12 mouse cellular contexts compared by ENCODE assay signal in the genomic region with DNA sequence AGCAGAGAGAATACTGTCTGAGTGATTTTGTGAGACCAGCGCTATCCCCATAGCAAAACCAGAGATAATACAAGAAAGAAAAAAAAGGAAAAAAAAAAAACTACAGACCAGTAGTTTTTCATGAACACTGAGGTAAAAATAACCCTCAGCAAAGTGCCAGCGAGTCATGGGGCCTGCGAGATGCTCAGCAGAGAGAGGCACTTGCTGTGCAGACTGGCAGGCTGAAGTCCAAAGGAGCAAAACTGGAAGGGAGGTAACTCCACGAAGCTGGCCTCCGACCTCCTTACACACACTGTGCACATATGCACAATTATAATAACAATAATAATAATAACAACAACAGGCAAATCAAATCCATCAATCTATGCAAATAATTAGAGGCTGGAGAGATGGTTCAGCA. TPM values are rescaled to one million over a fixed set of nuclear protein-coding genes. Genes with fewer than 3 reads are reported as not detected.
DNase-seq lines count a peak whose midpoint lies in the region; ATAC-seq and TF ChIP-seq lines count a peak whose summit lies in the region.
"Had no signal": no experiment of that assay in that cellular context is flagged by ENCODE, and none has a peak within 500 bp of the region (broad histone marks: within the 10 kb centered on the region; RNA-seq: fewer than 3 reads in every experiment).

No protein-coding gene starts in this region.

- peak; percentile 45 for DNase-seq in gastrocnemius, postnatal 25 days
- no peak for DNase-seq in gastrocnemius, adult 8-10 months (ENCODE audit: low spot score in 2 of 2)
- peak; percentile 21 to 48 for DNase-seq in left cerebral cortex, postnatal 14 days (ENCODE audit: low spot score in 2 of 2)
- no peak for DNase-seq in left cerebral cortex, adult 11 months (ENCODE audit: low spot score)
- no peak for DNase-seq in hindbrain, embryonic 14.5 days (ENCODE audit: low spot score)
- no peak for DNase-seq in frontal cortex, postnatal 10 days (ENCODE audit: low spot score in 2 of 2)
- DNase-seq: liver, postnatal 0 days; thymus, adult 2 months had no signal

- no peaks in the 10 kb centered on the region for H3K9me3 ChIP-seq in intestine, postnatal 0 days (ENCODE audit: control insufficient read depth)
- H3K9me3 ChIP-seq in hindbrain, embryonic 14.5 days (ENCODE audit: control insufficient read depth, low read length) = no peaks in the 10 kb centered on the region
- H3K9me3 ChIP-seq: limb, embryonic 13.5 days; neural tube, embryonic 13.5 days had no signal

- H3K27me3 ChIP-seq in intestine, postnatal 0 days (replicated peaks; ENCODE audit: control insufficient read depth, insufficient read depth, low read length) = no peaks in the 10 kb centered on the region
- H3K27me3 ChIP-seq in hindbrain, embryonic 14.5 days (ENCODE audit: control insufficient read depth, insufficient read depth, low read length) = no peaks in the 10 kb centered on the region
- H3K27me3 ChIP-seq: limb, embryonic 13.5 days; neural tube, embryonic 13.5 days had no signal

- H3K9ac ChIP-seq in intestine, postnatal 0 days (ENCODE audit: low read depth, low read length) = no peak overlapping the region
- H3K9ac ChIP-seq in hindbrain, embryonic 14.5 days = no peak overlapping the region
- H3K9ac ChIP-seq: limb, embryonic 13.5 days; liver, postnatal 0 days; neural tube, embryonic 13.5 days had no signal

- 52% methylated on average over 5 of the region's 5 CpGs for WGBS in intestine, postnatal 0 days
- WGBS in hindbrain, embryonic 14.5 days = 83% methylated on average over 5 of the region's 5 CpGs

- peak overlapping the region; percentile 66 for H3K27ac ChIP-seq in intestine, postnatal 0 days (ENCODE audit: low read depth, low read length)
- no peak overlapping the region for H3K27ac ChIP-seq in hindbrain, embryonic 14.5 days
- H3K27ac ChIP-seq: kidney, postnatal 0 days; limb, embryonic 13.5 days; neural tube, embryonic 13.5 days had no signal

- no peak for TF ChIP-seq CTCF in intestine, postnatal 0 days (IDR thresholded peaks at IDR 0.05; ENCODE audit: low read depth)

- H3K4me1 ChIP-seq in intestine, postnatal 0 days (replicated peaks; ENCODE audit: control insufficient read depth, insufficient read depth, low read length) = no peaks in the 10 kb centered on the region
- H3K4me1 ChIP-seq in hindbrain, embryonic 14.5 days (replicated peaks; ENCODE audit: control insufficient read depth, insufficient read depth, low read length) = no peaks in the 10 kb centered on the region
- H3K4me1 ChIP-seq: limb, embryonic 13.5 days; neural tube, embryonic 13.5 days had no signal

- no peaks in the 10 kb centered on the region for H3K36me3 ChIP-seq in intestine, postnatal 0 days (ENCODE audit: control insufficient read depth, insufficient read depth)
- H3K36me3 ChIP-seq in hindbrain, embryonic 14.5 days (replicated peaks; ENCODE audit: control insufficient read depth, insufficient read depth) = no peaks in the 10 kb centered on the region
- H3K36me3 ChIP-seq: limb, embryonic 13.5 days; neural tube, embryonic 13.5 days had no signal

- no peak overlapping the region for H3K4me3 ChIP-seq in intestine, postnatal 0 days (ENCODE audit: low read depth, low read length)
- H3K4me3 ChIP-seq in hindbrain, embryonic 14.5 days (replicated peaks; ENCODE audit: low read length) = no peak overlapping the region
- H3K4me3 ChIP-seq: limb, embryonic 13.5 days; neural tube, embryonic 13.5 days had no signal

- no peak overlapping the region for H3K4me2 ChIP-seq in intestine, postnatal 0 days (replicated peaks; ENCODE audit: low read depth)
- H3K4me2 ChIP-seq in hindbrain, embryonic 14.5 days (replicated peaks) = no peak overlapping the region
- H3K4me2 ChIP-seq: limb, embryonic 13.5 days; neural tube, embryonic 13.5 days had no signal

- peak; percentile 65 for ATAC-seq in intestine, postnatal 0 days
- no peak for ATAC-seq in hindbrain, embryonic 14.5 days (ENCODE audit: low FRiP score)
- ATAC-seq: liver, postnatal 0 days had no signal

- intact Hi-C loops in left cerebral cortex, postnatal 14 days (cut with DNase I) = no loop called here

RNA-seq across cellular contexts. Expression of a gene that starts 12.3 kb away (rescaled TPM):
- total RNA-seq in gastrocnemius, postnatal 25 days (2021) = 10 to 100 TPM; 45.7 to 46.8 TPM
- total RNA-seq in gastrocnemius, adult 8-10 months (2022) = 10 to 100 TPM; 41.7 to 54.5 (median 50.6) TPM
- total RNA-seq in left cerebral cortex, postnatal 14 days (2021) = 10 to 100 TPM; 65.7 to 67.8 TPM
- 24.1 and 31.3 TPM in 2 replicates for polyA plus RNA-seq in intestine, postnatal 0 days (2015; fragmentation: Nextera tagmentation; extraction: Ambion mirVana)
- 28.1 and 31.9 TPM in 2 replicates for polyA plus RNA-seq in hindbrain, embryonic 14.5 days (2014; fragmentation: Nextera tagmentation; extraction: Ambion mirVana)

Comparison
In these comparisons a context has a peak if more than half of its experiments do, and no peak if none do; other contexts are left out.
1. DNase-seq: peak in gastrocnemius, postnatal 25 days (single experiment) and left cerebral cortex, postnatal 14 days (2 of 2); none in gastrocnemius, adult 8-10 months (0 of 2), left cerebral cortex, adult 11 months (single experiment), hindbrain, embryonic 14.5 days (single experiment) and frontal cortex, postnatal 10 days (0 of 2).